ENCODE assay signal across 26 mouse cellular contexts in the genomic region with DNA sequence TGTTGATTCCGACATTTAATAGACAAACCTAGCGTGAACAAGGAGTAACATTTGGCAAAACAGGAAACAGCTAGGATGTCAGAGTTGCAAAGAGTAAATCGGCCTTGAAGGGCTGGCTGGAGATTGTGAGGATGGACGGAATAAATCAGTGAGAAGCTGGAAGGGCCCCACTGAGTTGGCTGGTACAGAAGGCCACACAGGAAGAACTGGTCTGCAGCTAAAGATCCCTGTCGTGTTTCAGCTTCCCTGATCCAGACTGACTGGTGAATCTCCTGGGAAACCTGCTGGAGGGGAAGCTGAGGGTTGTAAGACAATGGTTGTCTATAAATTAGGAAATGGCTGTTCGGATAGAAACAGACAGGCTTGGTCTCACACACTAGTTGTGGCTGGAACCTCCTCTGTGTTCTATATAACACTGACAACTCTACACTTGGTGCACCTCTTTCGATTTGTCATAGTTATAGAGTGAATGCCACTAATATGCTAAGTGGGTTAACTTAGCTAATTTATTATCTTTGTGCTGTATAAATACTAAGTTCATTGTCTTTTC. TPM values are rescaled to one million over a fixed set of nuclear protein-coding genes. Genes with fewer than 3 reads are reported as not detected.
DNase-seq lines count a peak whose midpoint lies in the region; ATAC-seq lines count a peak whose summit lies in the region.
"Had no signal": no experiment of that assay in that cellular context is flagged by ENCODE, and none has a peak within 500 bp of the region (broad histone marks: within the 10 kb centered on the region; RNA-seq: fewer than 3 reads in every experiment).

No protein-coding gene starts in this region.

- peak; percentile 47 to 48 for DNase-seq in cerebellum, postnatal 25 days
- no peak for DNase-seq in cerebellum, adult 8-10 months
- peak; percentile 46 for DNase-seq in adrenal gland, adult 2 months
- DNase-seq in adrenal gland, adult 8-10 months: peak; percentile 2
- DNase-seq in ovary, postnatal 10 days (ENCODE audit: low spot score): no peak
- no peak for DNase-seq in right cerebral cortex, postnatal 4 days
- no peak for DNase-seq in spleen, postnatal 4 days (ENCODE audit: low spot score in 2 of 2)
- DNase-seq: forebrain, postnatal 0 days; gastrocnemius, postnatal 14 days; heart, adult 11 months; kidney, postnatal 25 days; lung, embryonic 14.5 days; midbrain, embryonic 14.5 days; thymus, postnatal 14 days had no signal

- peak; percentile 48; the same call in 1 of the 2 replicates for ATAC-seq in neural tube, embryonic 12.5 days (ENCODE audit: low FRiP score, low read depth)
- ATAC-seq: activated CD4-positive, CD25-positive, alpha-beta regulatory T cell, adult 4 months; forebrain, postnatal 0 days; hindbrain, embryonic 16.5 days; intestine, embryonic 16.5 days had no signal

- no peak overlapping the region for H3K9ac ChIP-seq in neural tube, embryonic 12.5 days
- H3K9ac ChIP-seq: embryonic facial prominence, embryonic 12.5 days; forebrain, postnatal 0 days; limb, embryonic 15.5 days; liver, embryonic 14.5 days; lung, embryonic 14.5 days had no signal

- no peak overlapping the region for H3K4me3 ChIP-seq in neural tube, embryonic 12.5 days
- H3K4me3 ChIP-seq: embryonic facial prominence, embryonic 12.5 days; layer of hippocampus, adult 2 months; limb, embryonic 15.5 days; myocyte had no signal

- no peaks in the 10 kb centered on the region for H3K9me3 ChIP-seq in neural tube, embryonic 12.5 days
- H3K9me3 ChIP-seq: embryonic facial prominence, embryonic 12.5 days; limb, embryonic 15.5 days had no signal

- no peak overlapping the region for H3K27ac ChIP-seq in neural tube, embryonic 12.5 days
- H3K27ac ChIP-seq: embryonic facial prominence, embryonic 12.5 days; layer of hippocampus, adult 2 months; limb, embryonic 15.5 days; liver, embryonic 14.5 days had no signal

- H3K27me3 ChIP-seq in neural tube, embryonic 12.5 days (replicated peaks): no peaks in the 10 kb centered on the region
- H3K27me3 ChIP-seq: embryonic facial prominence, embryonic 12.5 days; limb, embryonic 15.5 days had no signal

- H3K4me1 ChIP-seq in neural tube, embryonic 12.5 days: no peaks in the 10 kb centered on the region
- H3K4me1 ChIP-seq: embryonic facial prominence, embryonic 12.5 days; limb, embryonic 15.5 days had no signal

- H3K36me3 ChIP-seq in neural tube, embryonic 12.5 days: no peaks in the 10 kb centered on the region
- H3K36me3 ChIP-seq: embryonic facial prominence, embryonic 12.5 days; limb, embryonic 15.5 days had no signal

- 35% methylated on average over 7 of the region's 7 CpGs for WGBS in neural tube, embryonic 12.5 days

- no peak overlapping the region for H3K4me2 ChIP-seq in neural tube, embryonic 12.5 days (replicated peaks)
- H3K4me2 ChIP-seq: embryonic facial prominence, embryonic 12.5 days; heart, embryonic 11.5 days; limb, embryonic 15.5 days; lung, embryonic 14.5 days had no signal

RNA-seq across cellular contexts. Expression of a gene that starts 14.8 kb away (rescaled TPM):
- under 1 TPM; 0.58 to 0.83 TPM for total RNA-seq in adrenal gland, adult 2 months (2021)
- 0.15 and 0.21 TPM in 2 replicates for polyA plus RNA-seq in adrenal gland, adult 2 months (2012; rRNA removed)
- under 1 TPM; 0.22 to 0.67 (median 0.37) TPM for total RNA-seq in adrenal gland, adult 8-10 months (2022)
- polyA plus RNA-seq in neural tube, embryonic 12.5 days (2016; fragmentation: Nextera tagmentation; extraction: Ambion mirVana): 5.3 TPM in 2 replicates
- total RNA-seq: hematopoietic stem cell, adult 5-6 weeks; megakaryocyte, adult 5-6 weeks had no signal
- polyA plus RNA-seq: myocyte had no signal

Comparison
In these comparisons a context has a peak if more than half of its experiments do, and no peak if none do; other contexts are left out.
1. DNase-seq: peak in cerebellum, postnatal 25 days (2 of 2), adrenal gland, adult 2 months (single experiment) and adrenal gland, adult 8-10 months (single experiment); none in cerebellum, adult 8-10 months (single experiment), ovary, postnatal 10 days (single experiment), right cerebral cortex, postnatal 4 days (single experiment) and spleen, postnatal 4 days (0 of 2).